Mouse (Mus musculus) heart, postnatal 25 days (tissue): Measurements from ENCODE around the gene Fbxl3. TPM values are rescaled to one million over a fixed set of nuclear protein-coding genes. Genes with fewer than 3 reads are reported as not detected.
A peak's percentile ranks its signal among the peaks of the same experiment; 100 is the strongest.

Experiments
- DNase-seq: peaks from one replicate; pipeline ENCODE4 v3.0.0; 2022; ENCODE audit warnings: low spot score
- intact Hi-C: fragments of 180-260 bp; cut with DNase I; formaldehyde crosslinking; loops from one replicate; pipeline ENCODE4 v1.15.1; 2025
- total RNA-seq, 2 experiments: library from RNA; stranded (reverse); gene quantifications; 2 replicates each; pipeline ENCODE4 v1.2.3; 2021

Fbxl3 gene
- total RNA-seq, 2 experiments from 2014 or later: 53.9 to 55.5 TPM

DNA sequence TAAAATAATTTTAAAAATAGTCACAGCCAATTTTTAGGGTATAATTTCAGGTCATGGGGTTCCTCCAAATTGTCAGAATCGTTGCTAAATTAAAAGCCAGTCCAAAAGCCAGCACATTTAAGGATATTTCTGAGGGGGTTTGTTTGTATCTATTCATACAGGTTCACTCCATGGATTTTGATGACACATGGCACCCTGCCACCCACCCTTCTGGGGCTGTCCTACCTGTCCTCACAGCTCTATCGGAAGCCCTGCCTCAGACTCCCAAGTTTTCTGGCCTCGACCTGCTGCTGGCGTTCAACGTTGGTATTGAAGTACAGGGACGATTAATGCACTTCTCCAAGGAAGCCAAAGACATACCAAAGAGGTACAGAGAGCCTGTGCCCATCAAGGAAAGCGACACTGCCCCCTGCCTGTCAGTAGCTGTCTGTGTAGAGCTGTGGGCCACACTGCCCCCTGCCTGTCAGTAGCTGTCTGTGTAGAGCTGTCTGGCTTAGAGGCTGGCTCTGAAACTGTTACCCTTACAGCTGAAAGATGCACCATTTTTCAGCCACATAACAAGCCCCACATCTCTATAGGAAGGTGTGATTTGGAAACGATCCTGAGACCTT is 48.1 kb downstream of the Fbxl3 start:
- intact Hi-C loops: loop anchor here (1.0 kb wide), 1 partner anchor 39 kb away; no protein-coding TSS in a partner anchor
- peak; percentile 49 for DNase-seq

DNA sequence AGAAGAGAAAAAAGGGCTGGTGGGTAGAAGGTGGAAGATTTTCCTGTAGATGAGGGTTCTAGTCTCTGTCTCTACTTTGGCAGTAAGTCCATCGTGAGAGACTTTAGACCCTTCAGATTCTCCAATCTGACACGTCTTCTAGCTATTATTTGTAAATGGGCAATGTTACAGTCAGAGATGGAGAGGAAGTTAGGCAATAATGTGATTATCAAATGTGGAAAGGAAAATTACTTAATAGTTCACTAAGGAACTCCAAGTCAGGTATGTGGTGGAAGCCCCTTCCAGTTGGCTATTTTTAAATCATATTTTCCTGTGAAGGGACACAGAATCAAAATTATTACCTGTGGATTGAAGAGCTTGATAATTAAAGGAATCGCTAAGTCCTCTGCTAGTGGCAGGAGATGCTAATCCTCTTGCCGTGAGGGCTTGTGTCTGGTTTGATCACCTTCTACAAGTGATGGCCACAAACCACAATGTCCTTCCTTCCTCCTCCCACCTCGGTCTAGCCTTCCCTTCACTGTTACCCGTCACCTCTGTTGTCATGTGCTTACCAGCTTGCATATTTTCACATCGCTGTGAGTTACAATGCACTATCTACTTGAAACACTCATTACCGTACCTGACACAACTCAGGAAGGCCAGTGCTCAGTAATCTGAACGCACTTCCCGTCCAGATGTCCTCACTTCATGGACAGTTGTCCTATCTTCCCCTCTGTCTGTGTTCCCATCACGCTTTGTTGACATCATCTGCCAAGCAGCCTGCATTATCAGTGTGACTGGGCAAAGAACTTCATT is 50.9 kb downstream of the Fbxl3 start:
- intact Hi-C loops: no loop called here
- DNase-seq: no peak

DNA sequence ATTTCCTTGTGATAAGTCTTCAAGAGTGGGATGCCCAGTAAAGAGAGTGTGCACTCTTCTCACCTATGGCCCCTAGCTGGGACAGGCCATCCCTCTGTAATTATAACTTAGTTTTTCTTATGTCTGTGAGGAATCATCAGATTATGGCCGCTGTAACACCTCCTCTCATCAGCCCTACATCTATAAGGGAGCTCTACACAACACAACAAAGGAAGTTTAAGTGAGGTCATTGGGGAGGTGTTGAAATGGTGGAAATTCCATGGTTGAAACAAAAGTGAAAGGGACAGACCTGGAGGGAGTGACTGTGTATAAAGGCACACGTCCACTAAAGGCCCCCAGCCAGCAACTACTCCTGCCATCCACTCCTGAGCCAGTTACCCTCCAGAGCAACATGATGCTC is 52.7 kb downstream of the Fbxl3 start, which contains the start of gene Acod1:
Gene Acod1 (plus strand): TSS at position 301 of the 400 bp plus-strand sequence.
- DNase-seq: no peak
- intact Hi-C loops: no loop called here

DNA sequence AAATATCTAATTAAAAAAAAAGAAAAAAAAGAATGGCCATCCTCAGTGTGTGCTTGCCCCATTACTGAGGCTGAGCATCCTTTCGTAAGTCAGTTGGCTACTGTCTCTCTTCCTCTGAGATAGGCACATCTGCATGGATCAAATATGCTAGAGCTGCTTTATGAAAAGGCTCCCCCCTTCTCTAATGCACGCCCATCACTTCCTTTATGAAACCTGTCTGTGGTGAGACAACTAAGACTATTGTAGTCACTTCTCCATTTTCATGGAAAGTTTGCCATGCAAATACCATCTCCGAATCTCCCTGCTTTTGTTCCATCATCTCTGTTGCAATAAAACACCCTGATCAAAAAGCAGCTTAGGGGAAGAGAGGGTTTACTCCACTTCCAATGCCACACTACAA is 62.4 kb downstream of the Fbxl3 start:
- intact Hi-C loops: no loop called here
- DNase-seq: no peak

DNA sequence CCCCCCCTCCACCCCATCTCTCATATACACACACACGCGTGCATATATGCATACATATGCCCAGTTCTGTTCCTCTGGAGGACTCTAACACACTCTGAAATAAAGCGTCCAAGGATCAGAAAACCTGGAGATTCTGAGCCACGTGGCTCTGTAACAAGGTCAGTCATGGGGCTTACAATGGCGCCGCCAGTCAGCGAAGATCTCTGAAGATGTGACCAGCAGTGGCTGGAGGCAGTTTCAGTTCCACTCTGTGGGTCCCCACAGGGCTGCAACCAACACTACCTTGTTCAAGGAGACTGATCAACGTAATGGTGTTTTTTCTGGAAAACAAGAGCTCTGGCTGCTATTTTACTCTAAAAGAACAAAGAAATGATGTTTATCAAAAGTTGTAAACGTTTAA is 65.3 kb downstream of the Fbxl3 start:
- no peak for DNase-seq
- intact Hi-C loops: no loop called here

DNA sequence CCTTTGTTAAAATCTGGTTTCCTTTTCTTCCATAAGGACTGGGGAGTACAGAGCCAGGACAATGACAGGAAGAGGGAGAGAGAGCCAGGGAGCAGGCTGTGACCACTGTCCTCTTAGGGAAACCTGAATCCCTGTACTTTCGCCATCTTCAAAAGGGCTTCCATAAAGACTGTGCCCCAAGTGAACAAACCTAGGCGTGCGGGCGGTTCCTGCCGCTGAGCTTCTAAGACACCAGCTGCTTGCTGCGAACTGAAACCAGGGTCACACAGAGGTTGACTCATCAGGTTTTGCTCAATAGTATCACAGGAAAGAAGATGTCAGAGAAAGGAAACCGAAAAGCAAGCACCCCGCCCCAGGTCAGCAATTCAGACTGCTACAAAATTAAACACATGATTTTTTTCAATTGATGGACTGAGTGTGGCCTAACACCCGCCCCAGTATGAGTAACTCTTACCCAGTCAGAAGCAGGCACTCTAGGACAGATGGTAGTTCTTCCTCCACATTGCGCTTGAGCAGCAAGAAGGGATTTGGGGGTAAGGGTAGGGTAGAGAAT is 66.0 kb downstream of the Fbxl3 start:
- DNase-seq: peak; percentile 5
- intact Hi-C loops: no loop called here

Other genes starting within 250 kb of the Fbxl3 start
- 10 to 100 TPM; 20.3 to 23.7 TPM for gene Kctd12, start 116.9 kb downstream of the Fbxl3 start, total RNA-seq
- not detected for gene Acod1, start 52.6 kb downstream of the Fbxl3 start, total RNA-seq
- gene Cln5, start 29.4 kb downstream of the Fbxl3 start, total RNA-seq: 10 to 100 TPM; 17.1 to 18.7 TPM
- gene Mycbp2, start 247.2 kb upstream of the Fbxl3 start, total RNA-seq: 10 to 100 TPM; 25.0 to 31.0 TPM